8 mouse cellular contexts compared by ENCODE assay signal in the genomic region with DNA sequence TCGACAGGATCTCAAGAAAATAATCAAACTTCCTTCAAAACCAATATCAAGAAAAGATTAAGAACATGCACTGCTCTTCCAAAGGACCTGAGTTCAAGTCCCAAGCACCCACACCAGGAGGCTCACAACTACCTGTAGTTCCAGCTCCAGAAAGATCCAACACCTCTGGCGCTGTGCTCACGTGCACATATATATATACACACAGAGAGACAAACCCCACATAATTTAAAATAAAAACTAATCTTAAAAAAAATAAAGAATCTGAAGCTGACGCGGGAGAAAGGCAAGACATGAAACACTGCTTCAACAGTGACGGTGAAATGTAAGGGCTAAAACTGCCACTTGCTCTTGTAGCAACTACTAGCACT. TPM values are rescaled to one million over a fixed set of nuclear protein-coding genes. Genes with fewer than 3 reads are reported as not detected.
DNase-seq lines count a peak whose midpoint lies in the region; ATAC-seq lines count a peak whose summit lies in the region.

No protein-coding gene starts in this region.

- H3K9me3 ChIP-seq in kidney, embryonic 14.5 days (ENCODE audit: control insufficient read depth, low read length) = no peaks in the 10 kb centered on the region
- no peaks in the 10 kb centered on the region for H3K9me3 ChIP-seq in forebrain, embryonic 16.5 days (ENCODE audit: control insufficient read depth, low read length)

- peak overlapping the region; percentile 64 for H3K4me2 ChIP-seq in kidney, embryonic 14.5 days (replicated peaks; ENCODE audit: low read depth, low read length)
- H3K4me2 ChIP-seq in forebrain, embryonic 16.5 days (ENCODE audit: low read length) = peak overlapping the region; percentile 68

- DNase-seq in kidney, adult 11 months = no peak
- peak; percentile 19 for DNase-seq in MEL-GATA-1-ER (ENCODE audit: extremely low read depth, low read depth)
- DNase-seq in left cerebral cortex, postnatal 4 days = no peak
- DNase-seq in frontal cortex, postnatal 14 days (ENCODE audit: low spot score in 2 of 2) = no peak
- no peak for DNase-seq in adrenal gland, postnatal 10 days

- H3K4me3 ChIP-seq in kidney, embryonic 14.5 days (ENCODE audit: low read length) = peak overlapping the region; percentile 70
- H3K4me3 ChIP-seq in forebrain, embryonic 16.5 days (replicated peaks; ENCODE audit: low read length) = peak overlapping the region; percentile 59
- H3K4me3 ChIP-seq in macrophage (ENCODE audit: inconsistent target) = peak overlapping the region; percentile 81

- peaks cover 6% of the 10 kb centered on the region; the same call in 1 of the 2 replicates for H3K36me3 ChIP-seq in kidney, embryonic 14.5 days (ENCODE audit: control insufficient read depth, insufficient read depth, low read length)
- peaks cover under 1% of the 10 kb centered on the region for H3K36me3 ChIP-seq in forebrain, embryonic 16.5 days (ENCODE audit: control insufficient read depth, insufficient read depth)
- peaks cover 8% of the 10 kb centered on the region; the same call in 1 of the 2 replicates for H3K36me3 ChIP-seq in macrophage (ENCODE audit: inconsistent target)

- peak overlapping the region; percentile 72 for H3K9ac ChIP-seq in kidney, embryonic 14.5 days (ENCODE audit: low read depth, low read length)
- peak overlapping the region; percentile 55 for H3K9ac ChIP-seq in forebrain, embryonic 16.5 days (replicated peaks; ENCODE audit: low read depth, low read length)

- intact Hi-C loops in left cerebral cortex, postnatal 4 days (cut with DNase I) = loop anchor here (10.0 kb wide), 1 partner anchor 120 kb away; no protein-coding TSS in a partner anchor

- H3K27ac ChIP-seq in kidney, embryonic 14.5 days (ENCODE audit: low read depth, low read length) = peak overlapping the region; percentile 90; the same call in 1 of the 2 replicates
- peak overlapping the region; percentile 88 for H3K27ac ChIP-seq in forebrain, embryonic 16.5 days (ENCODE audit: low read length)
- H3K27ac ChIP-seq in macrophage = peak overlapping the region; percentile 69

- peak; percentile 26 for ATAC-seq in kidney, embryonic 14.5 days (ENCODE audit: low FRiP score, low TSS enrichment)
- ATAC-seq in forebrain, embryonic 16.5 days = peak; percentile 0; the same call in 1 of the 2 replicates

- H3K27me3 ChIP-seq in kidney, embryonic 14.5 days (ENCODE audit: control insufficient read depth, insufficient read depth, low read length) = no peaks in the 10 kb centered on the region
- H3K27me3 ChIP-seq in forebrain, embryonic 16.5 days (replicated peaks; ENCODE audit: control insufficient read depth, insufficient read depth, low read length) = no peaks in the 10 kb centered on the region

- peaks cover 11% of the 10 kb centered on the region; the same call in 1 of the 2 replicates for H3K4me1 ChIP-seq in kidney, embryonic 14.5 days (ENCODE audit: control insufficient read depth, insufficient read depth, low read length)
- peaks cover 19% of the 10 kb centered on the region for H3K4me1 ChIP-seq in forebrain, embryonic 16.5 days (replicated peaks; ENCODE audit: control insufficient read depth, insufficient read depth, low read length)

- H3K79me2 ChIP-seq in macrophage (ENCODE audit: inconsistent target) = peaks cover 31% of the 10 kb centered on the region

- 11% methylated on average over 6 of the region's 6 CpGs for WGBS in kidney, embryonic 14.5 days
- 10% methylated on average over 6 of the region's 6 CpGs for WGBS in forebrain, embryonic 16.5 days
- WGBS in macrophage (ENCODE audit: missing documents) = 10% methylated on average over 6 of the region's 6 CpGs

RNA-seq across cellular contexts. Expression of gene Mettl14, which starts 0.8 kb away (rescaled TPM):
- 17.3 and 23.9 TPM in 2 replicates for polyA plus RNA-seq in kidney, embryonic 14.5 days (2014; fragmentation: Nextera tagmentation; extraction: Ambion mirVana)
- polyA plus RNA-seq in forebrain, embryonic 16.5 days (2015; fragmentation: Nextera tagmentation; extraction: Ambion mirVana) = 29.1 and 30.8 TPM in 2 replicates
- total RNA-seq in macrophage (2018; cell fraction: chromatin; rRNA removed) = 10 to 100 TPM in 14 of 26 experiments, 1 to 10 TPM in 12; 3.8 to 15.8 (median 10.3) TPM
- total RNA-seq in macrophage (2018; cell fraction: cytosol; rRNA removed) = 10 to 100 TPM in 13 of 26 experiments, 1 to 10 TPM in 13; 6.5 to 12.1 (median 10.0) TPM
- total RNA-seq in macrophage (2018; cell fraction: nucleus; rRNA removed) = 10 to 100 TPM in 16 of 26 experiments, 1 to 10 TPM in 10; 5.5 to 19.8 (median 10.6) TPM
- polyA plus RNA-seq in macrophage (2018) = 8.6 to 21.7 TPM (median 12.0 TPM) in 3 replicates
- 10 to 100 TPM; 17.9 to 19.7 TPM for total RNA-seq in left cerebral cortex, postnatal 4 days (2021)
- 10 to 100 TPM; 13.9 to 15.1 TPM for total RNA-seq in adrenal gland, postnatal 10 days (2021)
